Mouse (Mus musculus) megakaryocyte, adult 5-6 weeks (primary cell): Measurements from ENCODE around the gene Cops4. TPM values are rescaled to one million over a fixed set of nuclear protein-coding genes. Genes with fewer than 3 reads are reported as not detected.

Experiments
- ATAC-seq: 2 replicates; pipeline ENCODE4 v1.8.0; 2016; ENCODE audit warnings: mild to moderate bottlenecking, inconsistent platforms; ENCODE audit not compliant: poor library complexity, severe bottlenecking
- total RNA-seq, 2 experiments: library from RNA; stranded (forward) in 1 of 2; stranded (reverse) in 1 of 2; fragments of 153-499, 151-499 nt in 1 of 2; fragments of 221-1000, 200-1000 nt in 1 of 2; gene quantifications; 2 replicates each; pipeline versions ENCODE4 v1.2.3 to v1.2.4; 2015 to 2017

Gene Cops4
- total RNA-seq, 2 experiments from 2014 or later = 45.6 to 81.5 TPM

GRCm38 (mm10) chr5:100573256-100573655 is 55.1 kb downstream of the Cops4 start:
- peak; percentile 13; the same call in 1 of the 2 replicates for ATAC-seq

GRCm38 (mm10) chr5:100574771-100575170 is 56.7 kb downstream of the Cops4 start:
- ATAC-seq = peak; percentile 15; the same call in 1 of the 2 replicates

GRCm38 (mm10) chr5:100578863-100579411 is 60.8 kb downstream of the Cops4 start:
- ATAC-seq = no peak

GRCm38 (mm10) chr5:100581622-100582434 is 63.7 kb downstream of the Cops4 start:
- ATAC-seq = no peak

GRCm38 (mm10) chr5:100582435-100582826 is 64.3 kb downstream of the Cops4 start:
- peak; percentile 66 for ATAC-seq

- ATAC-seq = peak; percentile 35
These were observed 65.0 kb downstream of the Cops4 start for GRCm38 (mm10) chr5:100583066-100583465.

GRCm38 (mm10) chr5:100585206-100585644 is 67.1 kb downstream of the Cops4 start:
- ATAC-seq = peak; percentile 65

- ATAC-seq = no peak
These were observed 67.5 kb downstream of the Cops4 start for GRCm38 (mm10) chr5:100585657-100586056.

- ATAC-seq = no peak
These were observed 69.0 kb downstream of the Cops4 start for GRCm38 (mm10) chr5:100587136-100587535.

GRCm38 (mm10) chr5:100587626-100588025 is 69.5 kb downstream of the Cops4 start:
- peak; percentile 24; the same call in 1 of the 2 replicates for ATAC-seq

- peak; percentile 26; the same call in 1 of the 2 replicates for ATAC-seq
These were observed 72.4 kb downstream of the Cops4 start for GRCm38 (mm10) chr5:100590505-100590904.

- ATAC-seq = no peak
These were observed 76.8 kb downstream of the Cops4 start for GRCm38 (mm10) chr5:100594803-100595467.

- ATAC-seq = no peak
These were observed 77.9 kb downstream of the Cops4 start for GRCm38 (mm10) chr5:100595999-100596398.

Other genes starting within 250 kb of the Cops4 start
- 99.2 and 106 TPM in 2 replicates for gene Sec31a, start 102.1 kb upstream of the Cops4 start, total RNA-seq (2015)
- gene Sec31a, start 102.1 kb upstream of the Cops4 start, total RNA-seq (2017) = 101 and 106 TPM in 2 replicates
- 36.7 and 39.9 TPM in 2 replicates for gene Lin54, start 17.7 kb upstream of the Cops4 start, total RNA-seq (2015)
- gene Lin54, start 17.7 kb upstream of the Cops4 start, total RNA-seq (2017) = 42.2 and 45.1 TPM in 2 replicates
- gene Plac8, start 53.9 kb downstream of the Cops4 start, total RNA-seq (2015) = 1,942 and 2,045 TPM in 2 replicates
- 1,369 and 1,731 TPM in 2 replicates for gene Plac8, start 53.9 kb downstream of the Cops4 start, total RNA-seq (2017)
- gene Coq2, start 156.8 kb downstream of the Cops4 start, total RNA-seq (2015) = 20.9 and 21.0 TPM in 2 replicates
- 20.1 and 22.5 TPM in 2 replicates for gene Coq2, start 156.8 kb downstream of the Cops4 start, total RNA-seq (2017)
- 84.1 and 95.3 TPM in 2 replicates for gene Hpse, start 201.4 kb downstream of the Cops4 start, total RNA-seq (2015)
- gene Hpse, start 201.4 kb downstream of the Cops4 start, total RNA-seq (2017) = 93.8 and 102 TPM in 2 replicates